Comparison of ENCODE assay signal across 31 mouse cellular contexts in the genomic region with DNA sequence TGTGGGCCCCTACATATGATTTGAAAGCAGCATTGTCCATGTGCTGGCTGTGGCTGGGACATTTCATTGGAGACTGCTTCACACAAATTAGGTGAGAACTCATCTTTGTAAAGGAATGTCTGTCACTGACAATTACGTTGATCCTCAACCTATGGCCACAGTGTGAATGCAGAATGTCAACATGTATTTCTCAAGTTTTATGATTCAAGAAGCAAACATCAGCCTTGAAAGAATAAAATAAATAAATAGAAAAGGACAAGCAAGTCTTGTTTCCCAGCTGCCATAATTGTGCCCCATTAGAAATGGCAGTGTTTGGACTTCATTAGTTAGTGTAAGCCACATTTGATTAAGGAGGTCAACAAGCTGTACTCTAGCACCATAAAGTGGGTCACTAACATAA.
"Had no signal": no experiment of that assay in that cellular context is flagged by ENCODE, and none has a peak within 500 bp of the region (broad histone marks: within the 10 kb centered on the region; RNA-seq: fewer than 3 reads in every experiment).

No protein-coding gene starts in this region.

- H3K4me2 ChIP-seq: limb, embryonic 12.5 days; limb, embryonic 13.5 days; limb, embryonic 15.5 days; liver, embryonic 11.5 days; liver, embryonic 12.5 days; liver, embryonic 13.5 days; liver, embryonic 15.5 days; lung, embryonic 14.5 days; lung, embryonic 15.5 days; midbrain, embryonic 11.5 days; midbrain, embryonic 12.5 days; midbrain, embryonic 13.5 days; midbrain, embryonic 15.5 days had no signal

- H3K4me3 ChIP-seq: limb, embryonic 10.5 days; limb, embryonic 12.5 days; limb, embryonic 13.5 days; limb, embryonic 15.5 days; liver, embryonic 12.5 days; liver, embryonic 13.5 days; liver, embryonic 15.5 days; lung, embryonic 15.5 days; megakaryocyte, embryonic 14.5 days; midbrain, embryonic 10.5 days; midbrain, embryonic 12.5 days; midbrain, embryonic 13.5 days; midbrain, embryonic 15.5 days; myocyte had no signal

- H3K27ac ChIP-seq: limb, embryonic 10.5 days; limb, embryonic 12.5 days; limb, embryonic 13.5 days; limb, embryonic 15.5 days; liver, embryonic 12.5 days; liver, embryonic 13.5 days; liver, embryonic 14.5 days; liver, embryonic 15.5 days; lung, embryonic 15.5 days; macrophage; midbrain, embryonic 10.5 days; midbrain, embryonic 12.5 days; midbrain, embryonic 13.5 days; midbrain, embryonic 15.5 days had no signal

- H3K36me3 ChIP-seq: limb, embryonic 10.5 days; limb, embryonic 12.5 days; limb, embryonic 13.5 days; limb, embryonic 15.5 days; liver, embryonic 12.5 days; liver, embryonic 13.5 days; liver, embryonic 15.5 days; lung, embryonic 15.5 days; midbrain, embryonic 10.5 days; midbrain, embryonic 12.5 days; midbrain, embryonic 13.5 days; midbrain, embryonic 15.5 days had no signal

- ATAC-seq: liver, embryonic 12.5 days; liver, postnatal 0 days; lung, postnatal 0 days; midbrain, embryonic 13.5 days; midbrain, embryonic 15.5 days; midbrain, embryonic 16.5 days had no signal

- H3K4me1 ChIP-seq: limb, embryonic 12.5 days; limb, embryonic 13.5 days; limb, embryonic 15.5 days; liver, embryonic 12.5 days; liver, embryonic 13.5 days; liver, embryonic 15.5 days; lung, embryonic 15.5 days; megakaryocyte, embryonic 14.5 days had no signal

- H3K9ac ChIP-seq: limb, embryonic 12.5 days; limb, embryonic 13.5 days; limb, embryonic 15.5 days; liver, embryonic 12.5 days; liver, embryonic 13.5 days; liver, embryonic 14.5 days; liver, embryonic 15.5 days; liver, postnatal 0 days; lung, embryonic 14.5 days; lung, embryonic 15.5 days; midbrain, embryonic 12.5 days; midbrain, embryonic 13.5 days; midbrain, embryonic 15.5 days had no signal

- H3K27me3 ChIP-seq: limb, embryonic 12.5 days; limb, embryonic 13.5 days; limb, embryonic 15.5 days; liver, embryonic 12.5 days; liver, embryonic 13.5 days; liver, embryonic 15.5 days; lung, embryonic 15.5 days; megakaryocyte, embryonic 14.5 days; midbrain, embryonic 12.5 days; midbrain, embryonic 13.5 days; midbrain, embryonic 15.5 days had no signal

- H3K9me3 ChIP-seq: limb, embryonic 10.5 days; limb, embryonic 12.5 days; limb, embryonic 13.5 days; limb, embryonic 15.5 days; liver, embryonic 12.5 days; liver, embryonic 13.5 days; liver, embryonic 15.5 days; lung, embryonic 15.5 days; megakaryocyte, embryonic 14.5 days; midbrain, embryonic 10.5 days; midbrain, embryonic 12.5 days; midbrain, embryonic 13.5 days; midbrain, embryonic 15.5 days had no signal

- DNase-seq: left cerebral cortex, postnatal 4 days; liver; liver, embryonic 13.5 days; liver, postnatal 0 days; lung, adult 18-20 months; lung, adult 2 months; lung, embryonic 14.5 days; lung, postnatal 10 days; lung, postnatal 14 days; lung, postnatal 36 days; lung, postnatal 4 days; midbrain, embryonic 14.5 days had no signal
